Mouse (Mus musculus) intestine, embryonic 15.5 days (tissue): Measurements from ENCODE around the gene P4ha3. TPM values are rescaled to one million over a fixed set of nuclear protein-coding genes. Genes with fewer than 3 reads are reported as not detected.
A peak's percentile ranks its signal among the peaks of the same experiment; 100 is the strongest.

ENCODE experiments used
- ATAC-seq: fragments of 200-750 bp; cut with Nextera tagmentation; 2 replicates; pipeline ENCODE4 v1.8.0; 2017; ENCODE audit warnings: moderate TSS enrichment, moderate library complexity
- H3K27ac ChIP-seq: fragments of 300-500 bp; sonication (generic); 2 replicates; pipeline ENCODE4 v1.5.1; 2015; ENCODE audit warnings: mild to moderate bottlenecking, inconsistent platforms
- H3K27me3 ChIP-seq: fragments of 300-500 bp; sonication (generic); replicated peaks from 2 replicates; pipeline ENCODE4 v1.6.1; 2015; ENCODE audit warnings: inconsistent platforms
- H3K36me3 ChIP-seq: fragments of 300-500 bp; sonication (generic); 2 replicates; pipeline ENCODE4 v1.6.1; 2015; ENCODE audit warnings: inconsistent platforms
- H3K4me1 ChIP-seq: fragments of 300-500 bp; sonication (generic); replicated peaks from 2 replicates; pipeline ENCODE4 v1.6.1; 2015; ENCODE audit warnings: inconsistent platforms
- H3K4me2 ChIP-seq: fragments of 300-500 bp; sonication (generic); replicated peaks from 2 replicates; pipeline ENCODE4 v1.6.1; 2015; ENCODE audit warnings: mild to moderate bottlenecking, inconsistent platforms
- H3K4me3 ChIP-seq: fragments of 300-500 bp; sonication (generic); replicated peaks from 2 replicates; pipeline ENCODE4 v1.5.1; 2015; ENCODE audit warnings: inconsistent platforms
- H3K9ac ChIP-seq: fragments of 300-500 bp; sonication (generic); 2 replicates; pipeline ENCODE4 v1.6.1; 2015; ENCODE audit warnings: inconsistent platforms
- H3K9me3 ChIP-seq: fragments of 300-500 bp; sonication (generic); 2 replicates; pipeline ENCODE4 v1.6.1; 2016; ENCODE audit warnings: inconsistent platforms
- WGBS: fragments of 180-500 bp; shearing (Covaris S2); methylation state at CpG from one replicate; pipeline ENCODE4 v1.1.7; 2015; 5-methylcytosine and 5-hydroxymethylcytosine counted together
- polyA plus RNA-seq: library from polyadenylated mRNA; unstranded; fragments of >200 nt; fragmentation: Nextera tagmentation; extraction: Ambion mirVana; gene quantifications from 2 replicates; pipeline ENCODE4 v1.2.1, GENCODE M21; 2015

The P4ha3 gene
- polyA plus RNA-seq, 1 experiment from 2014 or later = 4.6 TPM

DNA sequence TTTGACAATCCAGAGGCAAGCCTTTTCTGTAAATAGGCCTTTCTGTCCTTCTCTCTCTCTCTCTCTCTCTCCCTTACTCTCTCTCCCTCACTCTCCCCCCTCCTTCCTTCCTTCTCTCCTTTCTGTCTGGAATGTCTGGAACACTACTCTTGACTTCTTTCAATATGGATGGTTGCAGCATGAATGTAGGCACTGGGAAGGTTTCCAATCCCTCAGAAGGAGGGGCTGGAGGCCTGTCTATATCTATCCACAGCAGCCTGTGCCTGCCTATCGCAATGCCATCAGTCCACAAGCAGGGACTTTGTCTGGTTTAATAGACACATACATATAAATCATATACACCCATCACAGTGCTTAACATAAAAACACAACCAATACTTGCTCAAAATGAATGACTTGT is 23.9 kb downstream of the P4ha3 start:
- Histone ChIP-seq H3K4me2 (no peak overlapping the region), H3K27me3 (no peaks in the 10 kb centered on the region), H3K36me3 (no peaks in the 10 kb centered on the region), H3K9me3 (no peaks in the 10 kb centered on the region), H3K27ac (no peak overlapping the region), H3K4me3 (no peak overlapping the region), H3K4me1 (0 out of 2 replicates have a peak, but pooled peaks cover 2% of the 10 kb centered on the region), H3K9ac (no peak overlapping the region)
- WGBS = 61% methylated on average over 1 of the region's 1 CpGs
- no peak for ATAC-seq

DNA sequence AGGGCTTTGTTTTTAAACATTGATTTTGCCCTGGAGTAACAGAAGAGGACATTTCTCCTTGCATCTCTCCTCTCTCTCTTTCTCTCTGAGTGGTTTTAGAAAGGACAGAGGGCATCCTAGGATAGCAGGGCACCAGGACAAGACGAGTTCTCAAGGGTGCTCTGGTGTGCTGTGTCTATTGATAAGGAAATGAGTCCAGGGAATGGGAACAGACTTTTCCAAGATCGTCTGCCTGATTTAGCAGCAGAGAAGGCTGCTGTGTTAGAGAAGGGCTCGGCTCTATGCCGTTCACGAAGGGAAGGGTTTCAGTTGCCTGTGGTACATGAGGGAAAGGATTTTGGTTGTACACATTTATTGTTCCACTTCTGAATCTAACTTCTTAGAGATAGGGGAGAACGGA is 24.4 kb downstream of the P4ha3 start:
- no peaks in the 10 kb centered on the region for H3K9me3 ChIP-seq
- H3K4me3 ChIP-seq = no peak overlapping the region
- H3K4me1 ChIP-seq = 0 out of 2 replicates have a peak, but pooled peaks cover 2% of the 10 kb centered on the region
- WGBS = 51% methylated on average over 6 of the region's 6 CpGs
- ATAC-seq = no peak
- H3K27me3 ChIP-seq = no peaks in the 10 kb centered on the region
- no peak overlapping the region for H3K9ac ChIP-seq
- no peaks in the 10 kb centered on the region for H3K36me3 ChIP-seq
- H3K27ac ChIP-seq = no peak overlapping the region
- H3K4me2 ChIP-seq = no peak overlapping the region

DNA sequence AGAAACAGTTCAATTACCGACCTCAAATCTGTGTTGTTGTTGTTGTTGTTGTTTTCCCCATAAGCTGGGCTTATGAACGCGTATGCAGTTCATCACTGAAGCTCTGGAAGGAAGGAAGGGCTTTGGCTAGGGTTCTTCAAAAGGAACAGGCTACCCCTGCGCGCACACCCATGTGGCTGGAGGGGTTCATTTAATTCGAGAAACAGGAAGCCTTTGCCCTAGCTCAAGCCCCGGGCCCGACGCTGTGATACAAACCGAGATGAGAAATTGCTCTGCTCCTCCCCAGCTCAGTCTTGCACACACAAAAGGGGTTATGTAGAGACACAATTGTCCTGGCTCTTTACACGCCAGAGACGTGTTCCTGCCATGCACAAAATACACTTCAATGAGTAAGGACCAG is 25.0 kb downstream of the P4ha3 start:
- H3K9me3 ChIP-seq = no peaks in the 10 kb centered on the region
- H3K4me2 ChIP-seq = no peak overlapping the region
- no peaks in the 10 kb centered on the region for H3K36me3 ChIP-seq
- H3K4me3 ChIP-seq = no peak overlapping the region
- no peak overlapping the region for H3K9ac ChIP-seq
- ATAC-seq = no peak
- no peaks in the 10 kb centered on the region for H3K27me3 ChIP-seq
- 75% methylated on average over 12 of the region's 12 CpGs for WGBS
- no peak overlapping the region for H3K27ac ChIP-seq
- 0 out of 2 replicates have a peak, but pooled peaks cover 2% of the 10 kb centered on the region for H3K4me1 ChIP-seq

GRCm38 (mm10) chr7:100312716-100313115 is 27.4 kb downstream of the P4ha3 start:
- 76% methylated on average over 4 of the region's 4 CpGs for WGBS
- no peaks in the 10 kb centered on the region for H3K36me3 ChIP-seq
- no peak for ATAC-seq
- H3K9me3 ChIP-seq = no peaks in the 10 kb centered on the region
- H3K27ac ChIP-seq = no peak overlapping the region
- no peak overlapping the region for H3K4me3 ChIP-seq
- no peaks in the 10 kb centered on the region for H3K27me3 ChIP-seq
- no peak overlapping the region for H3K9ac ChIP-seq
- H3K4me2 ChIP-seq = no peak overlapping the region
- 0 out of 2 replicates have a peak, but pooled peaks cover 2% of the 10 kb centered on the region for H3K4me1 ChIP-seq

GRCm38 (mm10) chr7:100316924-100317323 is 31.6 kb downstream of the P4ha3 start:
- no peaks in the 10 kb centered on the region for H3K27me3 ChIP-seq
- ATAC-seq = no peak
- WGBS = 88% methylated on average over 8 of the region's 8 CpGs

GRCm38 (mm10) chr7:100317534-100317933 is 32.2 kb downstream of the P4ha3 start:
- Histone ChIP-seq H3K36me3 (no peaks in the 10 kb centered on the region), H3K4me2 (no peak overlapping the region), H3K4me3 (no peak overlapping the region), H3K9ac (no peak overlapping the region), H3K27me3 (no peaks in the 10 kb centered on the region), H3K9me3 (no peaks in the 10 kb centered on the region), H3K4me1 (no peaks in the 10 kb centered on the region), H3K27ac (no peak overlapping the region)
- 90% methylated on average over 5 of the region's 5 CpGs for WGBS
- no peak for ATAC-seq

More at GRCm38 (mm10) chr7:100316924-100317323, 31.6 kb downstream of the P4ha3 start:
- H3K4me3 ChIP-seq = no peak overlapping the region
- H3K9me3 ChIP-seq = no peaks in the 10 kb centered on the region
- no peak overlapping the region for H3K9ac ChIP-seq
- H3K4me2 ChIP-seq = no peak overlapping the region
- no peaks in the 10 kb centered on the region for H3K4me1 ChIP-seq
- no peaks in the 10 kb centered on the region for H3K36me3 ChIP-seq
- no peak overlapping the region for H3K27ac ChIP-seq

DNA sequence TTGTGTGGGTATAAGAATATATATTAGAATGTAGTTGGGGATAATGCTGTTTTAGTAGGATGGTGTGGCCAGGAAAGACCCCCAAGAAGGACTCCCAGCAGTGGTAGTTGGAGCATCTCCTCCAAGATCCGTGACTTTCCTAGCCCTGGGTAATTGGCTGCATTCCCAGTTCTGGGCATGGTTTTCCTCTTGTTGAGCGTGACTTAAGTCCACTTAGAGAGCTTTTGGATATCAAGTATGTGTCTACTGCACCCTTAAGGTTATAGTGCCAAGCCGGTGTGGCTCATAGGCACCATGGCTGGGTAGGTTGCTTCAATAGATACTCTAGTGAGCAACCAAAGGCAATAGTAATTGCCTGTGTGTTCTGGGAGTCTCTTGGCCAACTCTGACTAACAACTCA is 38.4 kb downstream of the P4ha3 start:
- Histone ChIP-seq H3K4me2 (no peak overlapping the region), H3K9me3 (no peaks in the 10 kb centered on the region), H3K9ac (no peak overlapping the region), H3K27me3 (no peaks in the 10 kb centered on the region), H3K4me3 (no peak overlapping the region), H3K36me3 (peaks cover 8% of the 10 kb centered on the region; the same call in 1 of the 2 replicates), H3K27ac (no peak overlapping the region), H3K4me1 (no peaks in the 10 kb centered on the region)
- WGBS = 72% methylated on average over 3 of the region's 3 CpGs
- ATAC-seq = no peak

GRCm38 (mm10) chr7:100325482-100325881 is 40.2 kb downstream of the P4ha3 start:
- no peak overlapping the region for H3K27ac ChIP-seq
- no peak overlapping the region for H3K4me3 ChIP-seq
- H3K36me3 ChIP-seq = peaks cover 8% of the 10 kb centered on the region; the same call in 1 of the 2 replicates
- H3K4me2 ChIP-seq = no peak overlapping the region
- H3K4me1 ChIP-seq = no peaks in the 10 kb centered on the region
- ATAC-seq = no peak
- no peaks in the 10 kb centered on the region for H3K27me3 ChIP-seq
- H3K9me3 ChIP-seq = no peaks in the 10 kb centered on the region
- WGBS = 79% methylated on average over 6 of the region's 6 CpGs
- no peak overlapping the region for H3K9ac ChIP-seq

GRCm38 (mm10) chr7:100327514-100327913 is 42.2 kb downstream of the P4ha3 start:
- H3K4me1 ChIP-seq = no peaks in the 10 kb centered on the region
- no peak overlapping the region for H3K4me2 ChIP-seq
- no peak overlapping the region for H3K4me3 ChIP-seq
- H3K9me3 ChIP-seq = no peaks in the 10 kb centered on the region
- H3K27ac ChIP-seq = no peak overlapping the region
- H3K9ac ChIP-seq = no peak overlapping the region
- WGBS = 85% methylated on average over 7 of the region's 7 CpGs
- 0 out of 2 replicates have a peak, but pooled peaks have one; percentile 15 for ATAC-seq
- H3K27me3 ChIP-seq = no peaks in the 10 kb centered on the region
- H3K36me3 ChIP-seq = peaks cover 18% of the 10 kb centered on the region

GRCm38 (mm10) chr7:100328636-100329035 is 43.3 kb downstream of the P4ha3 start:
- Histone ChIP-seq H3K9me3 (no peaks in the 10 kb centered on the region), H3K4me3 (no peak overlapping the region), H3K27me3 (no peaks in the 10 kb centered on the region), H3K4me1 (no peaks in the 10 kb centered on the region), H3K27ac (no peak overlapping the region), H3K36me3 (peaks cover 21% of the 10 kb centered on the region), H3K9ac (no peak overlapping the region), H3K4me2 (no peak overlapping the region)
- ATAC-seq = no peak
- WGBS = 89% methylated on average over 4 of the region's 4 CpGs

DNA sequence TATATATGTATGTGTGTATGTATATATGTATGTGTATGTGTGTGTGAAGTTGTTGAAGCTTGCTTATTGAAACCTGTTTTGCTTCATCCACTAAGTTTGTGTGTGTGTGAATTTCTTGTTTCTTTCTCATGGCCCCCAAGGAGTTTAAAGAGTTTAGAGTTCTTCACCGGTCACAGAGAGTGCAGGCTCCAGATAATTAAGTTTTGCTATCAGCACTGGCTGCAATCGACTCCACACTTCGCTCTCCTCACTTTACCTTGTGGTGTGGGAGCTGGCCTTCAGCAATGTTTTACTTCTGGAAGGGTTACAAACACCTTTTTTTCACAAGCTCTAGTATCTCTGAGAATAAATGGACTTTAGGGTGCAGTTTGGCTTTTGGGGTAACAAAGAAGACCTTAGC is 45.9 kb downstream of the P4ha3 start:
- Histone ChIP-seq H3K9ac (no peak overlapping the region), H3K27me3 (no peaks in the 10 kb centered on the region), H3K9me3 (no peaks in the 10 kb centered on the region), H3K36me3 (peaks cover 29% of the 10 kb centered on the region), H3K4me1 (no peaks in the 10 kb centered on the region), H3K4me3 (no peak overlapping the region), H3K27ac (no peak overlapping the region), H3K4me2 (no peak overlapping the region)
- WGBS = 94% methylated on average over 3 of the region's 3 CpGs
- ATAC-seq = no peak

DNA sequence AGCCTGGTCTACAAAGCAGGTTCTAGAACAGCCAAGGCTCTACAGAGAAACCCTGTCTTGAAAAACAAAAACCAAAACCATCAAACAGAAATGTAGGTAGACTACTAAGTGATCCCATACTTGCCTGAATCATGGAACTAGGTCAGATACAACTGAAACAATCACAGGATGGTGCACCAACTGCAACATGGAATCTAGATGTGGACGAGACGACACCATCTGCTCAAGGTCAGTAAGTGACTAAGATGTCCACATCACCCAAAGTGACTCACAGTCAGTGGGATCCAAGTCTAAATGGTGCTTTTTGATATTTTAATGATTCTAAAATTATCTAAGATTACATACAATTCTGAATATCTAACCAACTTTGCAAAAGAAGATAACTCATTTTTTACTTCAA is 50.6 kb downstream of the P4ha3 start:
- H3K4me1 ChIP-seq = no peaks in the 10 kb centered on the region
- H3K9me3 ChIP-seq = no peaks in the 10 kb centered on the region
- H3K4me2 ChIP-seq = no peak overlapping the region
- H3K9ac ChIP-seq = no peak overlapping the region
- no peak for ATAC-seq
- H3K27ac ChIP-seq = no peak overlapping the region
- H3K36me3 ChIP-seq = peaks cover 33% of the 10 kb centered on the region
- WGBS = 94% methylated on average over 2 of the region's 2 CpGs
- no peak overlapping the region for H3K4me3 ChIP-seq
- H3K27me3 ChIP-seq = no peaks in the 10 kb centered on the region

- Histone ChIP-seq H3K27ac (no peak overlapping the region), H3K36me3 (0 out of 2 replicates have a peak, but pooled peaks cover 5% of the 10 kb centered on the region), H3K9me3 (no peaks in the 10 kb centered on the region), H3K4me2 (no peak overlapping the region), H3K27me3 (no peaks in the 10 kb centered on the region), H3K4me3 (no peak overlapping the region), H3K4me1 (no peaks in the 10 kb centered on the region), H3K9ac (no peak overlapping the region)
- no peak for ATAC-seq
- 85% methylated on average over 4 of the region's 4 CpGs for WGBS
These were observed 69.7 kb downstream of the P4ha3 start for GRCm38 (mm10) chr7:100354984-100355383.
